Mouse (Mus musculus) kidney, embryonic 16.5 days (tissue): ENCODE results near the gene Morn1. TPM values are rescaled to one million over a fixed set of nuclear protein-coding genes. Genes with fewer than 3 reads are reported as not detected.

Experiments used
- ATAC-seq: fragments of 200-750 bp; cut with Nextera tagmentation; 2 replicates; pipeline ENCODE4 v1.8.0; 2017; ENCODE audit warnings: moderate TSS enrichment; ENCODE audit not compliant: low FRiP score, low TSS enrichment
- H3K27ac ChIP-seq: fragments of 300-500 bp; sonication (generic); 2 replicates; pipeline ENCODE4 v1.5.1; 2014; ENCODE audit warnings: low read length
- H3K27me3 ChIP-seq: fragments of 300-500 bp; sonication (generic); 2 replicates; pipeline ENCODE4 v1.6.1; 2014; ENCODE audit warnings: low read length, control low read depth, mixed read lengths; ENCODE audit not compliant: insufficient read depth
- H3K36me3 ChIP-seq: fragments of 300-500 bp; sonication (generic); 2 replicates; pipeline ENCODE4 v1.6.1; 2014; ENCODE audit warnings: low read length, control low read depth, mixed read lengths; ENCODE audit not compliant: insufficient read depth
- H3K4me1 ChIP-seq: fragments of 300-500 bp; sonication (generic); 2 replicates; pipeline ENCODE4 v1.6.1; 2014; ENCODE audit warnings: low read length, control low read depth, mixed read lengths; ENCODE audit not compliant: insufficient read depth
- H3K4me2 ChIP-seq: fragments of 300-500 bp; sonication (generic); replicated peaks from 2 replicates; pipeline ENCODE4 v1.6.1; 2014; ENCODE audit warnings: low read depth, low read length
- H3K4me3 ChIP-seq: fragments of 300-500 bp; sonication (generic); 2 replicates; pipeline ENCODE4 v1.5.1; 2014; ENCODE audit warnings: mild to moderate bottlenecking, low read length
- H3K9ac ChIP-seq: fragments of 300-500 bp; sonication (generic); replicated peaks from 2 replicates; pipeline ENCODE4 v1.6.1; 2014; ENCODE audit warnings: low read length
- H3K9me3 ChIP-seq: fragments of 300-500 bp; sonication (generic); 2 replicates; pipeline ENCODE4 v1.6.1; 2016; ENCODE audit warnings: low read length, control low read depth
- WGBS: fragments of 180-500 bp; shearing (Covaris S2); extraction: QIAGEN DNeasy Blood & Tissue Kit; methylation state at CpG from one replicate; pipeline ENCODE4 v1.1.7; 2014; 5-methylcytosine and 5-hydroxymethylcytosine counted together
- polyA plus RNA-seq: library from polyadenylated mRNA; unstranded; fragments of >200 nt; fragmentation: Nextera tagmentation; extraction: Ambion mirVana; gene quantifications from 2 replicates; pipeline ENCODE4 v1.2.1, GENCODE M21; 2015

Morn1 gene
- polyA plus RNA-seq, 1 experiment from 2014 or later = 7.0 TPM

DNA sequence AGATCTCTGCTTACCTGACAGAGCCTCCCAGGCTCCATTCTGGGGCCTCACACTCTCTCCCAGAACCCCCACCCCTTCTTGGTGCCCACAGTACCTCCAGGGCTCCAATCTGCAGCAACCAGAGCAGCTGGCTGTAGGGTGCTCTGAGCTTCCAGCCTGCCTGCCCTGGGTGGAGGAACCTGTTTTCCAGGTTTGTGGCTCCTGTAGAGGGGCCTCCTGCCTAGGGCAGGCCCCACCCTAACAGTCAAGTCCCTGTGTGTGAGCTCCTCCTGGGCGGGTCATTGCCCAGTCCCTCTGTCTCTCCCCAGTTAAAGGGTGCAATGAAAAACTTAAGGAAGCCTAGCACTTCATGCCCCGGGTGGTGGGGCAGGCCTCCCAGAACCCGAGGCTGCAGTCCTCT is 22.5 kb upstream of the Morn1 start:
- 11% methylated on average over 3 of the region's 3 CpGs for WGBS
- Histone ChIP-seq H3K36me3 (0 out of 2 replicates have a peak, but pooled peaks cover 4% of the 10 kb centered on the region), H3K9ac (peak overlapping the region; percentile 47), H3K9me3 (no peaks in the 10 kb centered on the region), H3K4me1 (peaks cover 15% of the 10 kb centered on the region), H3K4me3 (no peak overlapping the region; the same call in 1 of the 2 replicates), H3K4me2 (peak overlapping the region; percentile 19; the same call in 1 of the 2 replicates), H3K27me3 (no peaks in the 10 kb centered on the region), H3K27ac (peak overlapping the region; percentile 87)
- ATAC-seq = peak; percentile 32; the same call in 1 of the 2 replicates

- Histone ChIP-seq H3K27me3 (no peaks in the 10 kb centered on the region), H3K9ac (no peak overlapping the region), H3K27ac (peak overlapping the region; percentile 87), H3K9me3 (no peaks in the 10 kb centered on the region), H3K4me2 (no peak overlapping the region), H3K4me1 (peaks cover 15% of the 10 kb centered on the region), H3K4me3 (no peak overlapping the region), H3K36me3 (peaks cover 9% of the 10 kb centered on the region; the same call in 1 of the 2 replicates)
- 65% methylated on average over 2 of the region's 2 CpGs for WGBS
- no peak for ATAC-seq
These were observed 21.9 kb upstream of the Morn1 start for GRCm38 (mm10) chr4:155064474-155064873.

GRCm38 (mm10) chr4:155065970-155066833 is 20.2 kb upstream of the Morn1 start:
- Histone ChIP-seq H3K27me3 (no peaks in the 10 kb centered on the region), H3K9ac (peak overlapping the region; percentile 57), H3K4me3 (peak overlapping the region; percentile 78), H3K4me1 (peaks cover 15% of the 10 kb centered on the region), H3K36me3 (peaks cover 26% of the 10 kb centered on the region), H3K4me2 (peak overlapping the region; percentile 86), H3K27ac (peak overlapping the region; percentile 81), H3K9me3 (no peaks in the 10 kb centered on the region)
- peak; percentile 46 for ATAC-seq
- WGBS = 4% methylated on average over 15 of the region's 15 CpGs

DNA sequence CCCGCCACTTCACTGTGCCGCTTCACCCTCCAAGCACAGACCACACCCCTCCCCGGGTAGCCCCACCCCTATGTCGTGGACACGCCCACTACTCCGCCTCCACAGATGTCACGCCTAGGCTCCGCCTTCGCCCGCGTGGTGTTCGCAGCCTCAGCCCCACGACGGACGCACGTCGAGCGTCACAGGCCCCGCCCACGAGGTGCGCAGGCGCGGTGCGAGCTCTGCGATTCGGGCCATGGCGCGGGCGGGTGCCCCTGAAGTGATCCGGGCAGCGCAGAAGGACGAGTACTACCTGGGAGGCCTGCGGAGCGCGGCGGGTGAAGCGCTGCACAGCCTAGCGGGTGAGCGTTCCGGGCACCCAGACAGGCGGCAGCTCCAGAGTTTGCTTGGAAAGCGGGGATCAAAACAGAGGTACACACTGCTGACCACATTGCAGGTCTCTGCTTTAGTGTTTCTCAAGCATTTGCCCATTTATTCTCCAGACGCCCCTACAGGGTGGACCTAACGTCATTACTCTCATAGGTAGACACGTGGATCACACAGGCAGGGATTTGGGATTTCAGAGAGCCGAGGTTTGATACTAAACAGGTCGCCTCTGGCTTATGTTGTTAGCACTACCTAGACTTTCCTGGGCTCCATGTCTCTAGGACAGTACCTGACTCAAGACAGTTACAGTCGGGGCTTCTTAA is 19.4 kb upstream of the Morn1 start, which contains the start of gene Pex10:
TSS of gene Pex10 (plus strand) at position 183 of the 689 bp plus-strand sequence.
- Histone ChIP-seq H3K27me3 (no peaks in the 10 kb centered on the region), H3K27ac (peak within 1 kb of the TSS; percentile 81), H3K4me1 (peaks cover 15% of the 10 kb centered on the region), H3K4me3 (peak within 1 kb of the TSS; percentile 78), H3K4me2 (peak within 1 kb of the TSS; percentile 86), H3K36me3 (peaks cover 34% of the 10 kb centered on the region), H3K9me3 (no peaks in the 10 kb centered on the region), H3K9ac (peak within 1 kb of the TSS; percentile 86)
- under 1% methylated on average over 48 of the region's 48 CpGs for WGBS
- peak; percentile 92 for ATAC-seq

GRCm38 (mm10) chr4:155068357-155068972 is 17.9 kb upstream of the Morn1 start:
- Histone ChIP-seq H3K9ac (no peak overlapping the region), H3K9me3 (no peaks in the 10 kb centered on the region), H3K27ac (no peak overlapping the region), H3K4me3 (no peak overlapping the region), H3K4me2 (no peak overlapping the region), H3K36me3 (peaks cover 43% of the 10 kb centered on the region), H3K4me1 (peaks cover 15% of the 10 kb centered on the region), H3K27me3 (no peaks in the 10 kb centered on the region)
- ATAC-seq = no peak
- 92% methylated on average over 20 of the region's 20 CpGs for WGBS

DNA sequence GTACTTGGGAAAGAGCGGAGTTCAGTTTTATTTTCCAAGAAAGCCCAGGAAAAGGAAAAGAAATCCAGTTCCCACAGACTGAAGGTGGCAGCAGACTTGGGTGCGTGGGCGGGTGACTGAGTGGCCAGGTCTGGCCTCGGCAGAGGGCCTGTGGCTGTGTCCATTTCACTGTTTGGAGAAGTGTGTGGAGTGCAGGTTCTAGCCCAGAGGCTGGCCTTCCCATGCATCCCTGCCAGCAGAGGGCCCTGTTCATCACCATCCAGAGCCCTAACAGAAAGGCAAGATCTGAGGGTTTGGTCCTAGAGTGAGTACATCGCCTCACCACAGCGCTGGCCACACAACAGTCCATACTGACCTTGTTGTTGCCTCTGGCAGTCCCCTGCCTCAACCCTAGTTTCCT is 17.2 kb upstream of the Morn1 start:
- H3K9ac ChIP-seq = no peak overlapping the region
- peaks cover 50% of the 10 kb centered on the region for H3K36me3 ChIP-seq
- no peak overlapping the region for H3K27ac ChIP-seq
- H3K4me2 ChIP-seq = no peak overlapping the region
- H3K9me3 ChIP-seq = no peaks in the 10 kb centered on the region
- ATAC-seq = no peak
- peaks cover 15% of the 10 kb centered on the region for H3K4me1 ChIP-seq
- H3K27me3 ChIP-seq = no peaks in the 10 kb centered on the region
- WGBS = 75% methylated on average over 6 of the region's 6 CpGs
- H3K4me3 ChIP-seq = no peak overlapping the region

DNA sequence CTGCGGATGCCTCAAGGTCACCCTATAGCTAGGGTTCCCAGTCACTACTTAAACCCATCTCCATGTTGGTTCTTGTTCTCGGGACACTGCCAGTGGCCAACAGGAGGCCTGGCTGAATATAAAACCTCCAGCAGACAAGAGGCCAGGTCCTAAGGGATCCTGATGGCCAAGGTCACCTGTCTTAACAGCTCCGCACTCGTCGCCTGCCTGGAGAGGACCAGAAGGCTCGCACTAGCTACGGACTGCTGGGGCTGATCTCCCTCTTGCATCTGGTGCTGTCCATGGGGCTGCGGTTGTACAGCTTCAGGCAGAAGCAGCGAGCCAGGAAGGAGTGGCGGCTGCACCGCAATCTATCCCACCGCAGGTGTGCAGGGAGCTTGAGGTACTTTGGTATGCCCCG is 16.2 kb upstream of the Morn1 start:
- no peak for ATAC-seq
- Histone ChIP-seq H3K9ac (no peak overlapping the region), H3K9me3 (no peaks in the 10 kb centered on the region), H3K4me2 (no peak overlapping the region), H3K27ac (no peak overlapping the region), H3K27me3 (no peaks in the 10 kb centered on the region), H3K4me3 (no peak overlapping the region), H3K36me3 (peaks cover 55% of the 10 kb centered on the region), H3K4me1 (peaks cover 15% of the 10 kb centered on the region)
- WGBS = 92% methylated on average over 13 of the region's 13 CpGs

DNA sequence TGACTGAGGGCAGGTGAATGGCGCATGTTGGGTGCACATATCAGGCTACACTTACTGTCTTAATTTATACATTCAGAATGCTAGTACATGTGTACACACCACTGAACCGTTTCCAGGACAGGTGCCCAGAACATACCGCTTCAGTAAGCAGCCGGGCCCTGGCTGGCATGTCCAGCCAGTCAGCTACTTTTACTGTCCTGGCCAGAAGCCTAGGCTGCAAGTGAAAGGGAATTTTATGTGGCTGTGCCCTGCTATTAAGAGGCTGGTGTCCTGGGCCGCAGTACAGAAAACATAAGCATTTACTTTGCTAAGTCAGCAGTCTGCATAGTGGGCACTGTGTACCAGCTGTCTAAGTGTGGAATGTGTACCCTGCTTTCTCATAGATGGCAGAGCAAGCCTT is 15.5 kb upstream of the Morn1 start:
- WGBS = 81% methylated on average over 5 of the region's 5 CpGs
- H3K4me2 ChIP-seq = no peak overlapping the region
- H3K27ac ChIP-seq = no peak overlapping the region
- H3K4me1 ChIP-seq = peaks cover 15% of the 10 kb centered on the region
- H3K9me3 ChIP-seq = no peaks in the 10 kb centered on the region
- H3K27me3 ChIP-seq = no peaks in the 10 kb centered on the region
- H3K36me3 ChIP-seq = peaks cover 62% of the 10 kb centered on the region
- H3K4me3 ChIP-seq = no peak overlapping the region
- no peak overlapping the region for H3K9ac ChIP-seq
- no peak for ATAC-seq

DNA sequence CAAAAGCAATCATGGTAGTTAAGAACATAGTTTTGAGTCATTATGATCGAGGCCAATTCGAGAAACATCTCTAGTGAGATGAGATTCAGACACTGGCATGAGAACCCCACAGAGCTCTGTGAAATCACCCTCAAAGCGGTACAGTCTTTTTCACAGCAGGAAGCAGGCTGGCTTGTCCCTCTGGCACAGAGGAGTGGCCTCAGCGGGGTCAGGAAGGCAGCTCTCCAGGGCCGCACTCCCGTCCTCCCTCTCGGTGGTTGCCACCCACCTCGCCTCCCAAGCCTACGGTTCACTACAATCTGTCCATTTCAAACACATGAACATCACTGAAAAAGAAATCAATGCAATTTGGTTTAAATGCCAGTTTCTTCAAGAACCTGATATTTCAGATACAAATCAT is 12.0 kb upstream of the Morn1 start:
- 74% methylated on average over 9 of the region's 9 CpGs for WGBS
- Histone ChIP-seq H3K9ac (no peak overlapping the region), H3K27ac (no peak overlapping the region), H3K4me2 (no peak overlapping the region), H3K4me3 (no peak overlapping the region), H3K27me3 (no peaks in the 10 kb centered on the region), H3K36me3 (peaks cover 77% of the 10 kb centered on the region), H3K4me1 (no peaks in the 10 kb centered on the region), H3K9me3 (no peaks in the 10 kb centered on the region)
- no peak for ATAC-seq
